Mouse (Mus musculus): Measurements from ENCODE around the gene Hoxb7.

Gene Hoxb7

DNA sequence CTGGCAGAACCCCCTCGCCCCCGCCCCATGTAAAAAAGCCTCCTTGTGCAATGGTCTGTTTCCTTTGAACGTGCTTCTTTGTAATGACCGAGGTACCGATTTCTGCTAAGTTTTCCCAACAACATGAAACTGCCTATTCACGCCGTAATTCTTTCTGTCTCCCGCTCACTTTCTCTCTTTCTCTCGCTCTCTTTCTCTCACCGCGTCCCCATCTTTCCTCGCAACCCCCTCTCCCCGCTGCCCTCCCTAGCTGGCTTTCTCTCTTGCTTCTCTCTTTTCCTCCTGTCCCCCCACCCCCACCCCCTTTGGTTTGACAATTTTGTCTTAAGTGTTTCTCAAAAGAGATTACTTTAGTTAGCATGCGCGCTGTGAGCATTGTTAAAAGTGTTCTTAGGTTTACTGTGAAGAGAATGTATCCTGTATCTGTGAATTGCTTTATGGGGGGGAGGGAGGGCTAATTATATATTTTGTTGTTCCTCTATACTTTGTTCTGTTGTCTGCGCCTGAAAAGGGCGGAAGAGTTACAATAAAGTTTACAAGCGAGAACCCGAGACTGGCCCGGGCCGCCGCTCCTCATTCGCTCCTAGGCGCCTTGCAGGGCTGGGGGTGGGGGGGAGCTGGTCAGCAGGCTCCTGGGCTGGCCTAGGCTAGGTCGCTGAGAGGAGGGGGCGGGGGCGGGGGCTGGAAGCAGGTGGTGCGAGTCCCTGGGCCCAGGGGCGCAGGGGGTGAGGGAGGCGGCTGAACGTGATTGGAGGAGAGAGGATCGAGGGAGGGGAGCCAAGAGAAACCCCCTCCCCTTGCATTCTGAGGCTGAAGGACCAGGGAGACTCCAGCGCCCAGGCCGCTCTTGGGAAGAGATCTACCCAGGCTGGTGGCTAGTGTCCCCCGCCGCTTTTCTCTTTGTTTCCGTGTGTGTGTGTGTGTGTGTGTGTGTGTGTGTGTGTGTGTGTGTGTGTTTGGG is 1.4 kb upstream of the Hoxb7 start:
- DNase-seq (ENCODE audit: low read depth, low spot score), result peak; percentile 76

DNA sequence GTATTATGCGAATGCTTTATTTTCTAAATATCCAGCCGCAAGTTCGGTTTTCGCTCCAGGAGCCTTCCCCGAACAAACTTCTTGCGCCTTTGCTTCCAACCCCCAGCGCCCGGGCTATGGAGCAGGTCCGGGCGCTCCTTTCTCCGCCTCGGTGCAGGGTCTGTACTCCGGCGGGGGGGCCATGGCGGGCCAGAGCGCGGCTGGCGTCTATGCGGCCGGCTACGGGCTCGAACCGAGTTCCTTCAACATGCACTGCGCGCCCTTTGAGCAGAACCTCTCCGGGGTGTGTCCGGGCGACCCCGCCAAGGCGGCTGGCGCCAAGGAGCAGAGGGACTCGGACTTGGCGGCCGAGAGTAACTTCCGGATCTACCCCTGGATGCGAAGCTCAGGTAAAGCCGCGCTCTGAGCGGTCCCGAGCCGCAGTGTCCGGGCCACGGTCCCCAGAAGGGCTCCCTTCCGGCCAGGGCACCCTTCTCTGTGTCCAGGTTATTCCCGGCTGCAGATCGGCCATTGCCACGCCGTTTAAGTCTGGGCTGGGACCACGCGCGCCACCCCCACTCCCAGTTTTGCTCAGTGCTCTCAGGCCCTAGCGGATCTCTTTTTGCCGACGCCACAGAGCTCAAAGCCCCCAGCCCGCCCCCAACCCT is 439 bp downstream of the Hoxb7 start:
- DNase-seq (ENCODE audit: low read depth, low spot score), result peak; percentile 59

- no peak for DNase-seq (ENCODE audit: low read depth, low spot score)
Observed at GRCm38 (mm10) chr11:96287411-96287810, 988 bp downstream of the Hoxb7 start.

DNA sequence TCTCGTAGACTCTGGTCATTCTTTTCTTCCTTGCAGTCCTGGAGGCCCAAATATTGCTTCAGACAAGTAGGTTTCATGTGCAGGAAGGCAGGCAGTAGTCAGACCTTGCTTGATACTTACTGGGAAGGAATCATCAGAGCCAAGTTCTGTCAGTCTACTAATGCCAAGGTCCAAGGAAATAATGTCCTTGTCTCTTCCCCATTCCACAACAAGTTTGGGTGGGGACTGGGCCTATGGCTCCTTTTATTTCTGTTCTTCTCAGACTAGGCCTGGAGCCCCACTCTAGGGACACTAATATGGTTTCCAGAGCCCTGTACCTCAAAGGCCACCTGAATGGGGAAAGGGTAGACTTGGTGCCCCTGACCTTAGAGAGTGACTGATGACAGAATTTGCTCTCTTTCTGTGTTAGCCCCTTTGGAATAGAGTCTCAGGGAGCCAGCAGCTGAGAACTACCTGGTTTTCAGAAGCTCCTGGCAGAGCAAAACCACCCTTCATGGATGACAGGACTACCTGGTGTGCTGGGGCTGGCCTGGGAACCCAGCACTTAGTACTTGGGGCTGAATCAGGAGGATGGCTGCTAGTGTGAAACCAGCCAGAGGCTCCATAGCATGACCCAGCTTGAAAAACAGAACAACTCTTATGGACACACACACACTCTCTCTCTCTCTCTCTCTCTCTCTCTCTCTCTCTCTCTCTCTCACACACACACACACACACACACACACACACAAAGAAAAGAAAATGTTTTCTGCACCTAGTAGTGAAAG is 2.2 kb downstream of the Hoxb7 start:
- DNase-seq (ENCODE audit: low read depth, low spot score), result no peak

- DNase-seq (ENCODE audit: low read depth, low spot score), result no peak
Observed at GRCm38 (mm10) chr11:96289293-96289692, 2.9 kb downstream of the Hoxb7 start.

GRCm38 (mm10) chr11:96289837-96290236 is 3.4 kb downstream of the Hoxb7 start:
- no peak for DNase-seq (ENCODE audit: low read depth, low spot score)

GRCm38 (mm10) chr11:96290705-96291355 is 4.4 kb downstream of the Hoxb7 start:
- DNase-seq (ENCODE audit: low read depth, low spot score), result no peak

DNA sequence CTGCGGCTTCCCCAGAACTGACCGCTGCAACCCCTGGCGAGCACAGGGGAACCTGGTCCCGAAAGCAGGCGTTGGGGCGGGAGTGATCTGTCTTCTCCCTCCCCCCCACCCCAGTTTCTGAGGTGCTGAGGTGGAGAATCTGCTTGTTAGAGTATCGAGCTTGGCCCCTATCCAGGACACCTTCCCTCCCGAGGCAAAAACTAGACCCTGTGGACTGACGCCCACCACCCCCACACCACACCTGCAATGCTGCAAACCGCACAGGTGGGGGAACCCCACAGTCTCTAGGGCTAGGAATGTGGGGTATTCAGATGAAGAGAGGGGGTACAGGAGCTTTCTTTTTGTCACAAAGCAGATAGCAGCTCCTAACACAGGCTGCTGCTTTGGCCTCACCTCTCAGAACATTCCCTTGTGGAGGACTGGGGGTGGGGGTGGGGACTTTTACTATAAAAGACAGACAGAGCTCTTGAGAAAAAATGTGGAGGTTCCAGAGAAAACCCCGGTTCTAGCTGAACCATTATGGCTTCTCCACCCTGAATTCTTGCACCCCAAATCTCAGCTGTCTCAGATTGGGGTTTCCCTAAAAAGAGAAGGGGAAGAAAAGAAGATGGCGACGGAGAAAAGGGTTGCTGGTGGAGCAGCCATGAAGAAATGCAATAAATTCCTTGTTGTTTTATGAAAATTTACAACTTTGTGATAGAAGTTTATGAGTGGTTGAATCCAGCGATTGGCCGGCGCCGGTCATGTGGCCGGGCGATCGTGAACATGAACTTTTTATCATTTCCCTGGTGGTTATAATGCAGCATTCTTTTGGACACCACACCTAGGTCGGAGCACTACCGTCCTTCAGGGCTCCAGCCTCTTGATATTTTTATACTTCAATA is 5.5 kb downstream of the Hoxb7 start, which contains the start of gene Hoxb6:
Gene Hoxb6, plus strand, starts transcription at position 796 of the 884 bp plus-strand sequence.
- DNase-seq (ENCODE audit: low read depth, low spot score), result peak; percentile 81

DNA sequence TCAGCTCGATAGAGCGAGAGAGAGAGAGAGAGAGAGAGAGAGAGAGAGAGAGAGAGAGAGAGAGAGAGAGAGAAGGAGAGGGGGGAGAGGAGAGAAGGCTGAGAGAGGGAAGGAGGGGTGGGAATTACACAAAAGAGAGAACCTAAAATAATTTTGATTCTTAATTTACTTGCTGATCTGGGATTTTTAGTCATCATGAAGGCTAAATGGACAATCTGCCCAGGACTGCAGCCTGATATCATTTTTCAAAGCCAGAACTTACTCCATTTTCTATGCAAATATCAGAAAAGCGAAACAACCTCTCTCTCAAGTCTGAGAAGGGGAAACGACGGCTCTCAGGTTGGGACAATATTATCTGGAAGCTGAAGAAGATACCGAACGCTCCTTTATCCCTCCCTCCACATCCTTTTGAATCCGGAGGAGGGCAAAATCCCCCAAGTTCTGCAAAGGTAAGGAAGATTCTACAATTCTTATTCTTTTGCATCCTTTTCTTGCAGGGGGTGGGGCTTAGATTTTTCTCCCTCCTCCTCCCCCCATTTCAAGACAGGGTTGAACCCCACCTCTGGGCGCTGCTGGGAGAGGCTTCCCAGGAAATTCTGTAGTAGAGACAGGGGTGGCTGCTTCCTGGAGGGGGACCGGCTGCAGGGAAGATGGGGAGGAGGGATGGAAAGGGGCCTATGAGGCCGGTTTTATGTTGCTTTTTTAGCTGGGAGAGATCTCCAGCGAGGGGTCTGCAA is 6.3 kb downstream of the Hoxb7 start:
- DNase-seq (ENCODE audit: low read depth, low spot score), result no peak

DNA sequence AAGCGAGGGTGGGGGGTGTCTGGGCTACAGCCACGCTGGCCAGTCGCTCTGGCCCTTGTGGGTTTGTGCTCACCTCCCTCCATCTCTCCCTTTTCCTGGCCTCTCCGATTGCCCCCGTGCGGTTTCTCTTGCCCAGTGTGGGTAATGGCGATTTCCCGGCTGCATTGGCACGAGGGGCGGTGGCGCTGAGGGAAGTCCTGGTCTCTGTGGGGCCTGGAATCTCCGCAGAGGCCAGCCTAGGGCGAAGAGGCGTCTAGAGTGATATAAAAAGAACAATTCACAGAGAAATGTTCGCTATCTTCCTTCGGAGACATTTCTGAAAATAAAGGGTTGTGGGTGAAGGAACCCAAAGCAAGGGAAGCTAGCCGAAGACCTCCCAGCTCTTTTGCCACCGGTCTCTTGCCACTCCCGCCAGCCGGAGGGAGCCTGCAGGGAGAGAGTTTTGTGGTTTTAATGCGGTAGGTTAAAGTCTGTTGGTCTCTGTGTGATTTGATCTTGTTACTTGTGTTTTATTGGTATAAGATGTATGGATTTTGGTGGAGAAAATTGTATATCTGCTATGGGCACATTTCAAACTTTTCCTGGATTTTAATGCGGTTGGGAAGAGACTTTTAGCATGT is 7.0 kb downstream of the Hoxb7 start:
- DNase-seq (ENCODE audit: low read depth, low spot score), result no peak

GRCm38 (mm10) chr11:96294245-96295091 is 8.0 kb downstream of the Hoxb7 start:
- peak; percentile 95 for DNase-seq (ENCODE audit: low read depth, low spot score)

- no peak for DNase-seq (ENCODE audit: low read depth, low spot score)
Observed at GRCm38 (mm10) chr11:96295092-96295835, 8.8 kb downstream of the Hoxb7 start.

DNA sequence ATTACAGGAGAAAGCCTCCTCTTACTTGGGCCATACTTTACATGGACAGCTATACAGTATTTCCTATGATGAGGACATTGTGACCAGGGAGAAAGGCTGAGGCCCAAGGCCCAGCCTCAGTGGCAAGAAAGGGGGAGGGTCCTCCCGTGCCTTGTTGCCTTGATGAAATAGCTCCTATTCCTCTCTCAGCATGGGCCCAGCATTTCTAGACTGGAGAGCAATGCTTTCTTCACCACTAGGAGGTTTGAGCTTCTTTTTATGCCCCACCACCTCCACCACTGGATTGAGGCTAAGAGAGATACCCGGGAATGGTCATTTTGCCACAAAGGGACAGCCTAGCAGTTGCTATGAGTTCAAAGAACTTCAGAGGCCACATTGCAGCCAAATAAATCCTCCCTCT is 10.6 kb downstream of the Hoxb7 start:
- DNase-seq (ENCODE audit: low read depth, low spot score), result no peak

DNA sequence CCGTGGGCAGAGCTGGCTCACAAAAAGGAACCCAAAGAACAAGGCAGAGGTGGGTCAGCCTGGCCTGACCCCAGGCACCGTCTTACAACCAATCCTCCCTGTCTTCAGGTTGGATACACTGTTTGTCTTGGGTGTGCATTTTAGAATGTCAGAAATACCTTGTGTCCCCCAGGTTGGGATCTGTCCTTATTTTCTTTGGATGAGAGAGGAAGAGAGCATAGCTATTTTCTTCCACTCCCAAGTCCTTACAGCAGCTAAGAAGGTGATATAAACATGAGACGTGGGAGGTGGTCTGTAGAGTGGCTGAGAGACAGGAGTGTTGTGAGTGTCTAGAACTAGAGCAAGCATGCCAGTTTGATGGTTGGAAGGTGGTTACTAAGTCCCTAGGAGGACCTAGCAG is 11.0 kb downstream of the Hoxb7 start:
- no peak for DNase-seq (ENCODE audit: low read depth, low spot score)

DNA sequence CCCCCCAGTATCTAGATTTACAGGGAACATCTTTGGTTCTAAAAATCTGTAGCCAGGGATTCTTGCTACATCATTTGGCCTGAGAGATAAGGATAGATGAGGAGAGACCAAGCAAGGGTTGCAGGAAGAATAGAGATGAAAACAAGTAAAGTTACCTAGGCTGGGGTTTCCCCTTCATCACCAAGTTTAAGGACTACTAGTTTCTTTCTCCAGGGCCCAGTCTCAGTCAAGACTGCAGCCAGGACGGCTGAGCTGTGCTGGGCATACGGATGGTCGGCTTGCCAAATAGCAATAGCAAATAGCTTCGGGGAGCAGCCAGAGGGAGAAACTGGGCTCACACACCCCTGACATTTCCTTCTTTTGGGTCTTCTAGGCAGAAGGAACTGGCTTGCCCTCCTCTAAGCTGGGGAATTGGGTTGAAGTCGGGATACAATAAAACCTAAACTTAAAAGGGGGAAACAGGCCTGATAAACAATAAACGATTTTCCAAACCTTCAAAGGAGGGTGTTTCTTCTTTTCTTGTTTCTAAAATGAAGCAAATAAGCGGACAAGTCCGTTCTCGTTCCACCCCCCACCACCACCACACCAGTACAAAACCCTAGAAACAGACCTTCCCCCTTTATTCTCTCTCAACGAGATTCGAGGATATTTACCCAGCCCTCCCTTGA is 11.7 kb downstream of the Hoxb7 start:
- no peak for DNase-seq (ENCODE audit: low read depth, low spot score)

DNA sequence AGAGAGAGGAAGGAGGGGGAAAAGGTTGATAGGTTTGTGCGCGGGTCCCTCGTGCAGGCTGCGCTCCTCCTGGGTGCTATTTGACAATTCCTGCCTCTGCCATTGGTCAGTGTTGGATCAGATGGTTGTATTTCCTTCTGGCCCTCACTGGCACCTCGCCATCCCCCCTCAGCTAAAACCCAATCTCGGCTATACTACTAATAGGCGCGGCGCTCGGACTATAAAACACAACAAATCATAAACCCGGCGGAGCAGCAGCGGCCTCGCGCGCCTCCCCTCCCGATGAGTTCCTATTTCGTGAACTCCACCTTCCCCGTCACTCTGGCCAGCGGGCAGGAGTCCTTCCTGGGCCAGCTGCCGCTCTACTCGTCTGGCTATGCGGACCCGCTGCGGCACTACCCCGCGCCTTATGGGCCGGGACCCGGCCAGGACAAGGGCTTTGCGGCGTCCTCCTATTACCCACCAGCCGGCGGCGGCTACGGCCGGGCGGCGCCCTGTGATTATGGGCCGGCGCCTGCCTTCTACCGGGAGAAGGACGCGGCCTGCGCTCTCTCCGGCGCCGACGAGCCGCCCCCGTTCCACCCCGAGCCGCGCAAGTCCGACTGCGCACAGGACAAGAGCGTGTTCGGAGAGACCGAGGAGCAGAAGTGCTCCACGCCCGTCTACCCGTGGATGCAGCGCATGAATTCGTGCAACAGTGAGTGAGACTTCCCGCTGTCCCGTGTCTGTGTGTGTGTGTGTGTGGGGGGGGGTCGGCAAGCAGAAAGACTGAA is 12.7 kb downstream of the Hoxb7 start:
- no peak for DNase-seq (ENCODE audit: low read depth, low spot score)

Data from ES-CJ7 (cell line).